Mouse (Mus musculus) left cerebral cortex, adult 8-10 months (tissue): Measurements from ENCODE around the gene Ptpa. TPM values are rescaled to one million over a fixed set of nuclear protein-coding genes. Genes with fewer than 3 reads are reported as not detected.

ENCODE experiments used
- DNase-seq, 2 experiments: peaks; one replicate each; pipeline ENCODE4 v3.0.0; 2022; ENCODE audit warnings: low spot score in 2 of 2
- total RNA-seq, 4 experiments: library from RNA; stranded (reverse); gene quantifications; 2 replicates each; pipeline ENCODE4 v1.2.4; 2022

Gene Ptpa
- total RNA-seq, 4 experiments from 2014 or later: 174 to 191 (median 186) TPM

DNA sequence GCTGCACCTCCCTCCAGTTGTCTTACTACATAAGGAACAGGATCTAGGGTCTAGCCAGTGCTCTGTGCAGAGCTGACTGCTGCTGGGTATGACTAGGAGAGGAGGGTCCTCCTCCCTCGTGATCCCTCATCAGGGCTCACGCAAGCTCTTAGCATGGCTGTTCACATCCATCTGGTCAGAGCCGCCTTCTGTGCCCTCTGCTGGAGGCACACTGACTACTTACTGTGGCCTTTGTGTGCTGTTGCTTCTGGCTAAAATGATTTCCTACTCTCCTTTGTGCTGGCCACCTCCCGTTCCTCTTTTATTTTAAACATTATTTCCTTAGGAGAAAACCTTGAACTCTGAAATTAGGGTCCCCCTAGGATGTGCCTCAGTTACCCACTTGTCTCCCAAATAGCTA is 21.0 kb downstream of the Ptpa start:
- no peak for DNase-seq

DNA sequence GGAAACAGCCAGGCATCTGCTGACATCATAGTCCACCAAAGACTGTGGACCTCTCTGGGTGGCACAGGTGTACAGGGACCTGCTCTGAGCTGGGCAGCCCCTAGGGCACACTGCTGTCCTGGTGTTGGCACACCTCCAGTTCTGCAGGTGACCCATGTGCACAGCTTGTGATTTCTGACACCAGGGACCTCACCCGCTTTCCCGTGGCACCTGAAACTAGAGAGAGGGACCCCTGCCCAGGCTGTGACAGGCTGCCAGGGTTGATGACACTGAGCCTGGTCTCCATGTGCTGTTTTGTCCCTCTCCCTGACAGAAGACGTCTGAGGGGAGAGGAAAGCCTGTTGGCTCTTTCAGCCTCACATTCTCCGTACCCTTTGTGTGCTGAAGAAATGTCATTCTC is 22.0 kb downstream of the Ptpa start:
- no peak for DNase-seq

DNA sequence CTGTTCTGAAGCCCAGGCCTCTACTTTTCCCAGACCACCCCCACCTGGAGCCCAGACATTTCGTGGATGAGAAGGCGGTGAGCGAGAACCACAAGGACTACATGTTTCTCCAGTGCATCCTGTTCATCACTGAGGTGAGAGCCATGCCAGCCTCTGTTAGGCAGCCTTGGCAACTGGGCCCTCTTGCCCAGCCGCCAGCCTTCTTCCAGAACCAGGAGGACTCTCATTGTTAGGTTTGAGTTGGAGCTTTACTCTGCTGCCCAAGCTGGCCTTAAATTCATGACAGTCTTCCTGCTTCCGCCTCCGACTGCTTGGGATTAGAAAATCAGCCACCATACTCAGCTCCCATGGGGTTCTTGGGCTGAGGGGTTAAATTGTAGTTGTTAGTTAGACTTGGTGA is 23.8 kb downstream of the Ptpa start:
- no peak for DNase-seq

DNA sequence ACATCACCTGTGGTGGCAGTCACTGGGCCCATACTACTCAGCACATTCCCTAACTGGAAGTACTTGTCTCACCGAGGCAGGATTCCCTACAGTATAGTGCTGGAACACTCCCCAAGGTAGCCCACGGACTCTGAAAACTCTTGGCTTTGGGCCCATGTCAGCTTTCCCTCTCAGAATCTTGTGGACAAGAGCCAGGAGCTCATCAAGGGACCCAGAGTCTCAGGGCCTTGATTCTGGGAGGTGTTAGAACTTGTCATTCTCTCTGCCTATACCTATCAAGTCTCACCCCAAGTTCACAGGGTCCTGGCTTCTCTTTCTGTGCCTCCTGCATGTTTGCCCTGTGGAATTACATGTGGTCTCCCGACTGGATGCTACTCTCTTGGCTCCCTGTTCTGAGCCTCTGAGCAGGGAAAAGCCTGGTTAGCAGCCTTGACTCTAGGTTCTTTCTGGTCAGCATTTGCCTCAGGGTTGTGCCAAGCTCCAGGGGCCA is 24.4 kb downstream of the Ptpa start:
- DNase-seq: no peak

DNA sequence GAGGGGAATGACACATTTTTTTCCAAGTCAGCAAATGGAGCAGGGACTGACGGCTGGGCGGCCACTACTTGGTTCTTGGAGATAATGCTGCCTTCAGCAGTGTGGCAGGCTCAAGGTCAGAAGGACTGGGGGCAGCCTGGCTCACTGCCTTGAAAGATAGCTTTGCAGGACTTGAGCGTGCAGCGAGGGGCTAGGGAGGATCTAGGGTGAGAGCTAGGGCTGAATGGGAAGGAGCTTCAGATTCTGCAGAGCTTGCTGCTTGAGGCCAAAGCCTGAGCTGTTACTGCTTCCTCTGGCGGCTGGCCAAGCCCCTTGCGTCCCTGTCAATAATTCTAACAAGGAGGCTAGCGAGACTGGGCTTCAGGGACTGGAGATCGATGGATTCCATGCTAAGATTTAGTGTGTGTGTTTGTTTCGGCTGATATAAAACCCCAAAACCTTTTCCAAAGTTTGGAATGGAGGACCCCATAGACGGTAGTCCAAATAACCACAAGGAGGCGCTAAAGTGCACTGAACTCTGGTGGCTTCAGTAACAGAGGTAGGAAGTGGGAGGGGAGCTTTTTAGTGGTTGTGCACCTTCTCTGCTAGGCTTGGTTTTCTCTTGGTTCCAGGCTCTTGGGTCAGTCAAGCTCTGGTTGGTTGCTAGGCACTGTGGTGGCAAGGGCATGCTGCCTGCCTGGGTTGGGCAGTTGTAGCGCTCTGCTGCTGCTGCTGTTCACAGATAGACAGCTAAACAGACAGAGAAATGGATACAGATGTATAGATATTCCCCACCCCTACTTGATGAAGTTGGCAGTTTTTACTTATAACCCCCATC is 25.1 kb downstream of the Ptpa start:
- DNase-seq: peak; percentile 50 to 51

DNA sequence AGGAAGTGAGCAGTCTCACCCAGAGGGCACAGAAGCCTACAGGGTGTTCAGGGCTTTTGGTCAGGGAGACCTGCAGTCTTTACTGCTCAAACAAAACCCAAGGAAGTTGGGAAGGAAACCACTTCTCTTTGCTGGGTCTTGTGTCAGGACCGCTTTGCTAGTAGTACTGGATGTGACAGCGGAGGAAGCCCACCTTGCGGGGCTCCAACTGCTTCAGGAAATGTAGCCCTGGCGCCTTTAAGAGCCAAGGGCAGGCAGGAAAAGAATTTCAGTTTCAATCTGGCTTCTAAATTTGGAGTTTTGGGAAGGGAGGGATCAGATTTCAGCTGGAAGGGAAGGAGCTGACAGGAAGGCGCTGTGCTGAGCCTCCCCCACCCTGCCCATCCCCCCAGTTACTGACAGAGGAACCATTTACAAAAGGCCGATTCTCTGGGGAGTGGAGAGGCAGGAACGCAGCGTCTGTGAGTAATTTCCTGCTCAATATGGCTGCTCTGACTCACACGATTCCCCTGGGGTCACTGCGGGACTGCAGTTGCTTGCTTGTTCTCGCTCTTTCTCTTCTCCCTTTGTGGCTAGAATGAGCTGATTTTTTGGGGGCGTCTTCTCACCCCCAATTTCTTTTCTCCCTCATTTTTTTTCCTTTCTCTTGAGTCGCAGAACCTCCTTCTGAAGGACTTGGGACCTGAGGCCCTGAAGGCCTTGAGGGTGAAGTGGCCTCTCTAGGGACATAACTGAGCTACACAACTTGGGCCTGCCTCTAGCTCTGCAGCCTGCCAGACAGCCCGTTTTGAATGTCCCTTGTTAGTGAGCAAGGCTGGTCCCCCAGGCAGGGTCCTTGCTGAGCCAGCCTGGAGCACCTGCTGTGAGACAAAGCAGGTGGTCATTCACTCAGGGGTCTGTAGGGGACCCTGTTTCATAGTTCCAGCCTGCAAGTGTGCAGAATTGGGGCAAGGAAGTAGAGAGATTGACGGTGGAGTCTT is 26.0 kb downstream of the Ptpa start:
- peak; percentile 54 to 84 for DNase-seq

DNA sequence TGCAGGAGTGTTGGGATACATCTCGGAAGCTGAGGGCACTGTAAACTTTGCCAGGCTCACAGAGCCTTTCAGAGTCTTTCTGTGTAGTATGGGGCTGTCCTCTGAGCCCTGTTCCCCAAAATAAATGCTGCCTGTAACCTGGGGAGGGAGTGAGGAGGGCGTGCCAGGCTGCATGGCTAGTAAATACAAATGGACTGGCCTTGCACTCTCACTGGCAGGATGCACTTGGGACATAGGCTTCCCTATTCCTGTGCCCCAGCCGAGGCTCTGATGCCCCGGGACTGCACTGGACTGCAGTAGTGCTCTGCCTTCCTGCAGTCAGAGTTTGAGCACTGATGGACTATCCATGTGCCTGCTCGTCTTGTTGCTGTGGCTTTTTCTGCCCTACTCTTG is 26.7 kb downstream of the Ptpa start:
- DNase-seq: no peak

DNA sequence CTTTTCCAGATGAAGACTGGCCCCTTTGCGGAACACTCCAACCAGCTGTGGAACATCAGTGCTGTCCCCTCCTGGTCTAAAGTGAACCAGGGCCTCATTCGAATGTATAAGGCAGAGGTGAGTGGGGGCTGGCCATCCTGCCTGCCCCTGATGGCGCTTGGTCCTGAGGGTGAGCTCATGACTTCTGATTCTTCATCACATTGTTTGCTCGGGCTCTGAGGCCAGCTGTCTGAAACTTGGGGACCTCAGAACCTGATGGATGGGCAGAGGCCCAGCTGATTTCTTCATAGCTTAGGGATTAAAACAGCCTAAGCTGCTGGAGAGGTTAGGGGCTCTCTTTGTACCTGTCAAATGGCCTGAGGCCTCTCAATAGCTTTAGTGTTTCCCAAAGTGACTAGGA is 27.4 kb downstream of the Ptpa start:
- DNase-seq: no peak

DNA sequence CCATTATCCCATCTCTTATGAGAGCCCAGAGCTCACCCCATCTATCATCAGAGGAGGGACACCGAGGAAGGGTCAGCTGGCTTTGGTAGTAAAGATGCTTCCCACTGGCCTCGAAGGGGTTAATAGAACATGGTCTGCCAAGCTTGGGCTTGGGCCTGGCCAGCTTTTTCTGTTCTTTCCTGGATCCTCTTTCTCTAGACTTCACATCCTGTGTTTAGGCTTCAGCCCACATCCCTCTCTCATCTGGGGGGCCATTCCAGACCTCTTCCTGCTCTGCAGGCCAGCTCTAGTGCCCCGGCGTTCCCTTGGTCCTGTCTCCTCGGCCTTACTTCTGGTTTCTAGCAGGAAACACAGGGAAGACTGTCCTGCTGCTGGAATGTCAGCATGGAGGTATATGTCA is 28.2 kb downstream of the Ptpa start:
- no peak for DNase-seq

DNA sequence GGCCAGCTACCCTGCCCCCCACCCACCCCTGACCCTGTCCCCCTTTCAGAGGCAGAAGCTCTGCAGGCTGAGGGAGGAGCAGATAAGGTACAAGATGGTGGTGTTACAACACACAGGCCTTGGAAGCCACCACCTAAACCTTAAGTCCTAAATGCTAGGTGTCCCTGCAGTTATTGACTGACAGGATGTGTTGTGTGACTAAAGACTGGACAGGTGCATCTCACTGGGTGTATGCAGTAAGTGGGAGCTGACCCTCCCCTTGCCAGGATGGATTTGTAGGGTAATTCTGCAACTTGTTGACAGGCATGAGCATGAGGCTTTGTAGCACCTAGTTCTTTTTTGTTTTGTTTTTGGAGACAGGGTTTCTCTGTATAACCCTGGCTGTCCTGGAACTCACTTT is 28.6 kb downstream of the Ptpa start:
- DNase-seq: no peak

DNA sequence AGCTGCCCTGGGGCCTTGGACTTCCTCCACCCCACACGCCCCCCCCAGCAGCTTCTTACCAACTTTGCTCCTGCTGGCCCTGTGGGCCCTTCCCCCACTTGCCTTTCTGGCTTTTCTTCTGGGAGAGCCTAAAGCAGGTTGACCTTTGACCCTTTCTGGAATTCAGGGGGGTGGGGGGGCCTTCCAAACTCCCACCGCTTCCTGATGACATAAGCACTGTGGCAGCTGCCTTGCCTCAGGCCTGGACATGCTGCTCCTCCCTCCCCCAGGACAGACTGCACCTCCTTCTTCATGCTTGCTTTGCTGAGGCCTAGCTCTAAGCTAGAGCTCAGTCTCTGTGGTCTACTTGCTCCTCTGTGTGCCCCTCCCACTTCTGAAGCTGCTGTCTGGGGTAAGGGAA is 29.5 kb downstream of the Ptpa start:
- no peak for DNase-seq

DNA sequence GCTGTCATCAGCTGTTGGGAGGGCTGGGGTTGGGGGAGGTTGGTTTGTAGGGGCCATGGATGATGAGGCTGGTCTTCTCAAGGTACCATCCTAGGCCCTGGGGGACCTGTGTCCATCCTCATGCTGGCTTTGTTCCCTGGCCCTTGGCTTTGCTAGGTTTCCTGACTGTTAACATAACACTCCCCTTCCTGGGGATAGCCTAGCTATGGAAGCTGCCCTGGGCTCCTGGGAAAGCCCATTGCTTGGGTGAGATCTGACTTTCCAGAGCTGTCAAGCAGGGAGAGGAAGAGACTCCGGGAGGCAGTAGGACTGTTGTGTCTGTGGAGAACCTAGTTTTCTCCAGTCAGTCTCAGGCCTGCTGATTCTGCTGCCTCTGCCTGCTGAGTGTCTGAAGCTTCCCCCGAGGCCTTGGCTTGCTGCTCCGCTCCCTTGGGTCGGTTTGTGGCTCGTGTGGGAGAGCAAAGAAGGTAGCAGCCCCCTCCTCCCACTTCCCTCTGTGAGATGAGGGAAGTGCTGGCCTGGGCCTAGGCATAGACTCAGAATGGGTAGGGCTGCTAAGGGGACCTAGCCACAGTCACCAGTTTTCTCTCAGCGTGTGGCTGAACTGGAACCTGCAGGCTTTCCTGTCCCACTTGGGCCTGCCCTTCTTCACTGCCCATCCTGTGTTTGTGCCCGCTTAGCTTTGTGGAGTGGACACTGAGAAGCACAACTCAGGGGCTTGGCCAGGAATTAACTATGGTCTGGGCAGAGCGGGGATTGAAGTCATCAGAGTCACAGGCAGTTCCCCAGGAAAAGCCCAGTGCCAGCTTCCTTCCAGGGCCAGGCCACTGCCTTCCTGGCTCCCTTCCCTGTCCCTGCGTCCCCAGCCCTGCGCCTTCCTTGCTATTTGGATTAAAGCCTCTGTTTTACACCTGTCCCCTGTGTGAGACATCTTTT is 31.3 kb downstream of the Ptpa start:
- DNase-seq: no peak

DNA sequence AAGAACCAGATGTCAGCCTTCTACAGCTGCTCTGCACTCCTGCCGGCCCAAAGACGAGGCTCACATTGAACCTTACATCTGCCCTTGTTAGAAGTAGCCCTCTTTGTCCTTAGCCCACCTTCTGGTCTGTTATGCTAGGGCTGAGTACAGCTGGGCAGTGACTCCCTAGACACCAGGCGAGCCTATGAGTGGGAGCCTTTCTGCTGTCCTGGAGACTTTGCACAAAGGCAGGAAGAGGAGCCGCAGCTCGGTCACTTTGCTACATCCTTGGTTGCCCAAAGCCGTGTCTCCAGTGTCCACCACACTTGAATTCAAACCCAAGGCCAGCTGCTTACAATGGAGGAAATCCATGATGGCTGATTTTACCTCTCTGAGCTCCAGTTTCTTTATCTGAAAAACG is 32.5 kb downstream of the Ptpa start:
- no peak for DNase-seq

DNA sequence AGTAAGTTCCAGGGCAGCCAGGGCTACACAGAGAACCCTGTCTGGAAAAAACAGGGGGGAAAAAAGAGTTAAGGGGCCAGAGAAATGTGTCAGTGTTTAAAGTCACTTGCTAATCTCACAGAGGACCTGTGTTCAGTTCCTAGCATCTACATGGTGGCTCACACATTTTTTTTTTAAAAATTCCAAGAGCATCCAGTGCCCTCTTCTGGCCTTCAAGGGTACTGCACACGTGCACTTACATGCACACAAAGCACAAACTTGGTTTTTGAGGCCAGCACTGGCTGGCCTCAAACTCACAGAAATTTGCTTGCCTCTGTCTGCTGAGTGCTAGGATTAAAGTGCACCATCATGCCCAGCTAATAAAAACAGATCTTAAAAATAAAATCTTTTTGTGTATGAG is 34.7 kb downstream of the Ptpa start:
- DNase-seq: no peak

DNA sequence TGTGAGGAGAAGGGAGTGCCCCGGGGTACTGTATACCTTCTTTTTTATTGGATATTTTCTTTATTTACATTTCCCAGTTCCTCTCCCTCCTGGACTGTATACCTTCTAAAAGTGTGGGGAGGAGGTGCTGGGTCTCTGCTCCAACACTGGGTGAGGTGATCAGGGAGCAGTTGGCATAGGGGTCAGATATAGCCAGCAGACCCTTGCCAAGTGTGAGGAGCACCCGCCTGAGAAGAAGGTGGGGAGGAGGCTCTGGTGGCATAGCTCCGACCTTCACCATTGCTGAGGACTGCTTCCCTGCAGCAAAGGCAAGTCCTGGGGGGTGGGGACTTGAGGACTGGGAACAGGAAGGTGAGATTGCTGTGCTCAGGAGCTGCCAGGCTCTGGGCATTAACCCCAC is 35.7 kb downstream of the Ptpa start:
- no peak for DNase-seq

DNA sequence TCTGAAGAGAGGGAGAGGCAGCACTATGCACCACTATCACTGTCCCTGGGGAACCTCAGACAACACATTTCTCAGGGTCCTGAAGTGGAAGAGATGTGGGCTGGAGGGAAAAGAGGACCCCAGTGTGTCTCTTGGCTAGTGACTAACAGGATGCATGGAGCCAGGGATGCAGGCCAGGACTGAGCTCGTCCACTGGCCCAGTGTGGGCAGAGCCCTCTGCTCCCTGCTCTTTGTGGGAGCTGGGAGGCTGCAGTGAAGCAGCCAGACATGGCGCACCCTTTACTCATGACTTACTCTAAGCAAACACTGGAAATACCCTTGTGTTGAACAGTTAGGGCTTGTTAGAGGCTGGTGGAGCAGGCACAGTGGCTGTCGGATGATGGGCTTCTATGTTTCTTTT is 37.7 kb downstream of the Ptpa start:
- no peak for DNase-seq

DNA sequence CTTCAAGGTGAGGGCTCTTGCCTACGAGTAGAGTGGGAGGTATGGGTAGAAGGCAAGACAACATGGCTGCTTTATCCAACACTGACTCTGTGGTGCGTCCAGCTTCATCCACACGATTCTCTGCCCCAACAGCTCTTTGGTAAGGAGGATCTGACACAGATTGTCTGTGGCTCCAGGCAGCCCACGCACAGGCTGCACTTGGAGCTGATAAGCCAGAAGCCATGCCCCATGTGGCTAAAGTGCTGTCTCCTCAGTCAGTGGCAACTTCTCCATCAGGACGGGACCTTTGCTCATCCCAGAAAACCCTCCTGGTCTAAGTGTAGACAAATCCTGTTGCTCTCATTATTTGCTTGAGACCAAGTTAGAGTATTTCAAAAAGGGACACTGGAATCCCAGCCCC is 38.7 kb downstream of the Ptpa start:
- no peak for DNase-seq

DNA sequence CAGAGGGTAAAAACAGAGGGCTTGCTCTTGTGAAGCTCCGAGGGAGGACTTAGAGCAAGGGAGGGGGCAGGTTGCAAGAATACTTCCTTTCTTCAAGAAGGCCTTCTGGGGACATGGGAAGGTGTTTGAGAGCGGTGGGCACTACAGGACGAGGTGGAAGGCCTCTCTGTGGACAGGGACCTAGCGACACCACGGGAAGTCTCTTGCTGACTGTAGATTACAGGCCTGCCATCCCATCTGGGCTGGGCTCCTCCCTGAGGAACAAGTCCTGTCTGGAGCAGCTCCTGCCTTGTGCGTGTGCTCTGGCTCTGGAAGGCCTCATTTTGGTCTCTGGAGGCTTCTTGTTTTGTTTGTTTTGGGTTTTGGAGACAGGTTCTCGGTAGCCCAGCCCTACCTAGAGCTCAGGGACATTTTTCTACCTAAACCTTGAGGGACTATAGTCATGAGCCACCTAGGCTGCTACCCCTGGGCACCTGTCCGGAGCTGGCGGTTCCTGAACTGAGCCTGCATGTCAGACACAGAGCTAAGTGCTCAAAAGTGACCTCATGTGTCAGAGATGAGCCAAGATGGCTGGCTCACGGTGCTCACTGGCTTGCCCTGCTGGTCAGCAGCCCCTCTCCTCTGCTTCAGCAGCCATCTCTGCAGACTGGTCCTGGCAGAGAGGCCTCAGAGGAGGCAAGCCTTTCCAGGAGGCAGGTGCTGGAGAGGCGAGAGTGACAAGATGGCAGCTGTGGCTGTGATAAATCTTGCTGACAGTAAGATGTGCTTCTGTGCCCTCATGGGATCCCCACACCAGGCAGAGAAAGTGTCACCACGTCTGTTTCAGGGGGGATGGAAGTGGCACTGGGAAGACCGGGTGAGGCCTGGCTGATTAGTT is 40.5 kb downstream of the Ptpa start:
- no peak for DNase-seq

DNA sequence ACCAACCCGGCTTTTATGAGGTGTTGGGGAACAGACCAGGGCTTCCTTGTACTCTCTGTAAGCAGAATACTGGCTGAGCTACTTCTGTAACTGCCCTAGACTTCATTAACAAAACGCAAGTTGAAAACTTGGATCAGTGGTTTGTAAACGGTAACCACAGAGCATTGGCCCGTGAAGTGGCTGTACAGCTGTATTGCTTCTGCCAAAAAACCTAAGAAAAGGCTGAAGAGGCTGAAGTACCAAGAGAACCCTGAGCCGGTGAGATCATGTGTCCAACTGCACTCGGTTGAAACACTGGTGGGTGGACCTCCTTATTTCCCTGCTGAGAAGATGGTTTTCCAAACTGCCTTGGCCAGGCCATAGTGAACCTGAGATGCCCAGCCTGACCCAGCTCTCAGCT is 42.5 kb downstream of the Ptpa start:
- no peak for DNase-seq

DNA sequence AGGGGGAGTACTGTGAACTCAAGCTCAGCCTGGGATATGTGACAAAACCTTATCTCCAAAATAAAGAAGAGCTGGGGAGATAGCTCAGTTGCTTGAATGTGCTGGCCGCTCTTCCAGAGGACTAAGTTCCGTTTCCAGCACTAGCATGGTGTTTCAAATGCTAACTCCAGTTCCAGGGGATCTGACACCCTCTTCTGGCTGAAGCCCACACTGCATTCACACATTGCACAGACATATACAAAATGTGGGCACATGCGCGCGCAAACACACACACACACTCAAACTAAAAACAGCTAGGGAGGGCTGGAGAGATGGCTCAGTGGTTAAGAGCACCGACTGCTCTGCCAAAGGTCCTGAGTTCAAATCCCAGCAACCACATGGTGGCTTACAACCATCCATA is 43.4 kb downstream of the Ptpa start:
- no peak for DNase-seq
